Mouse (Mus musculus): ENCODE measurements around the gene Pfkm. TPM values are rescaled to one million over a fixed set of nuclear protein-coding genes. Genes with fewer than 3 reads are reported as not detected.
A peak's percentile ranks its signal among the peaks of the same experiment; 100 is the strongest.

The Pfkm gene
- polyA plus RNA-seq, 1 experiment = 24.4 TPM

DNA sequence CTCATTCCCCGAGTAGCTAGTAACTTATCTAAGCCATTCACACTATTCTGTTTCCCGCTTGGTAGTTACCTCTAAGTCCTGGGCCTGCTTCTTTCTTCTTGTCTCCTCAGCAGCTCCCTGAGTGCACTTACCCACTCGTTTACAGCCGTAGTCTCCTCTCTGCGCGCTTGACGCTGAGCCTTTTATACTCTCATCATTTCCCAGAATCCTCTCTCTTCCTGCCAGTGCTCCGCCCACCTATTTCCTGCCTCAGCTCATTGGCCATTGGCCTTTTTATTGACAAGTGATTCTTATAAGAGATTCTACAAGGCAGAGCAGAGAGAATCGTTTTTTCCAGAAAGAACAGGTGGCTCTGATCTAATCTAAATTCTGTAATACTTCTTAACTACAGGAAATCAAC lies 6.1 kb downstream of the Pfkm start:
- DNase-seq (ENCODE audit: low read depth) = no peak

DNA sequence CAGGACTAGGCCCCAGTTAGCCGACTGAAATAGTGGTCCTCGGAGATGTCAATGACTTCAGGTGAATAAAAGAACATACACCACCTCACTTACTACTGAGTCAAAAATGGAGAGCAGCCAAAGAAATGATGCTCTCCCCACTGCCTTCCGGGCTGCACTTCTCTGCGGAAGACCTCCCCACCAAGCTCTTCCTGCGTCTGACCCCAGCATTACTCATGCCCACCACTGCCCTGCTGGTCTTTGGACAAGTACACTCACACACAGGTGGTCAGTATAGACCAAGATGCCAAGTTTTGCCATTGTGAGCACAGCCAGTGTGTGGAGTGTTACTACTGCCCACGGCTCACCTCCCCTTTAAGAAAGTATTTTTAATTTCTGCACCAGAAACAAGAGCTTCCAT lies 10.0 kb downstream of the Pfkm start:
- DNase-seq (ENCODE audit: low read depth) = no peak

DNA sequence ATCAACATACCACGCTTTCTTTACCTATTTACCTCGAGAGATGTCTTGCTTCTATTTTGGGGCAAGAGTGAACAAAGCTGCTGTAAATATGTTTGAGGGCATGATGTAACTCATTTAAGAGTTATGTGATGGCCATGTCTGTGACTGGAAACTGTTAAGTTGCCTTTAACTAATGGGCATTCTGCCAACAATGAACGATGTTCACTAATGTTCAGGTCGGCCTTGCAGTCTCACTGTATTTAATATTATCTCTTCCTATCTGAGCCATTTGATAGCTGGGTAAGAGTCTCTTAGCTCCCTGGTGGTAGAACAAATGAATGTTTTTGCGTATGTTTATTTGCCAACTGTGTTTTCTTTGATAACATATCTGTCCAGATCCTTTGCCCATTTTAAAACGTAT lies 14.1 kb downstream of the Pfkm start:
- no peak for DNase-seq (ENCODE audit: low read depth)

DNA sequence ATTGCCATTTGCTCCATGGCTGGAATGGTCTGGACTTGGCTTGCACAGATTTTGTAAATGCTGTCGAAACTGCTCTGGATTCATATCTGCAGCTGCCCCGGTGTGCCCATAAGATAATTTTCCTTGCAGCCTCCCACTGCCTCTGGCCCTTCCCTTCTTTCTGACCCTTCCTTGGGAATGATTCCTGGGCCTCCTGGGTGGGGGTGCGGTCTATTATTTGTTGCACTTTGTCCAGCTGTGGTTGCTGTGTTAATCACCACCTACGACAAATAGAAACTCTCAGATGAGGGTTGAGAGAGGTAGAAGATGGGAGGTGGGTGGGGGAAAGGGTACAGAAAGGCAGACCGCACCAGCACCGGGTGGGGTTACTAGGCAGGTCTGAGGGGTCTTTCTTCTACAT lies 14.8 kb downstream of the Pfkm start:
- no peak for DNase-seq (ENCODE audit: low read depth)

DNA sequence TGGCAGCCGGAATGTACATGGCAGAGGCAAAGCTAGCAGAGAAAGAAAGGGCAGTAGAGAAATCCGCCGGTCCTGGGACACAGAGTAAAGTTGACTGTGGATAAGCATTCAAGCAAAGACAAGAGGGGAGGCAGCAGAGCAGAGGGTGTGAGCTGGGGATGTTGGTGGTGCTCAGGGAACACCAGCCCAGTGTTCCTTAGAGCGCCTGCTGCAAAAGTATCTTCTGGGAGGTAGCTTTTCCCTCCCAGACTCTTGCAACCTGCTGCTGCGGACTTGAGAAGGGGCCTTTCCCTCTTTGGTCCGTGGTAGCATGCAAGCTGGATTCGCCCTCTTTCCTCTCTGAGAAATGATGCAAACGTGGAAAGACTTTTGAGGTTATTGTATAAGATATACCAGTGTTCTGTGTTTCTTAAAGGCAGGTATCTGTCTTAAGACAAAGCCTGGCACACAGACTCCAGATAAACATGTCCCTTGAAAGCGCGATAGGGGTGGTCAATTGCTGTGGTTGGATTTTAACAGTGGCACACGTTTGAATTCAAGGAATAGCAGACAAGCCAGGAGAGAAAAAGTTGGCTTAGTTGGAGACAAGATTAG lies 15.4 kb downstream of the Pfkm start:
- no peak for DNase-seq (ENCODE audit: low read depth)

DNA sequence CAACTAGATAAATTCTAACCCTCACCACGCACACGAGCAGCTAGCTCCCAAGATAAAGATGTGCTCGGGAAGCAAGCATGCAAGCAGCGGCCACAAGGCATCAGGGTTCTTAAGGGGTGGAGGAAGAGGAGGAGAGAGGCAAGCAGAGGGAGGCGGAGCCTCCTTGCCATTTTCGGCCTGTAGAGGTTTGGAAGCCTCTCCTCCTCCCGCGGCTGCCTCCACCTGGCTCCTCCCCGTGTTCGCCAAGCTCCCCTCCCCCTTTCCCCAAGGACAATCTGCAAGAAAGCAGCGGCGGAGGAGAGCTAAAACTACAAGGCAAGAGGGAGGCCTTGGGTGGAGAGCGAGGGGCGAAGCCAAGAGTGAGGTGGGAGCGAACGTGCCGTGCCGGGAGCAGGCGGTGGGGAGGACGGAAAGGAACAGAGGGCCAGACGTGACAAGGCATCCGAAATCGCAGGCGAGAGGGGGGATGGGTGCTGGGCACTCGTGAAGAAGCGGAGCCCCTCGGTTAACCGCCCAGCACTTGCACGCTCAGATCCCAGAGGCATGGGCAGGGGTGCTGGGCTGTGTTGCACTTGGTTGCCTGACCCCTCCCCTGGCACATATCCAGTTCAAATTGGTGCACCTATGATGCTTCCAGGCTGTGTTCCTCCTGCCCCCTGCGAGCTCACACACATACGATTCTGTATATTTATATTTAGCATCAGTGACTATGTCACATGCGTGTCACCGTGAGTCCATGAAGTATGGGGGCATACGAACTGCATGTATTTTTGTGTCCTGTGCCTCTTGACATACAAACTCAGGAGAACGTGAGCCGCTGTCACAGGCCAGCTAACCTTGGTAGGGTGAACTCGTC lies 16.1 kb downstream of the Pfkm start:
- peak; percentile 46 for DNase-seq (ENCODE audit: low read depth)

DNA sequence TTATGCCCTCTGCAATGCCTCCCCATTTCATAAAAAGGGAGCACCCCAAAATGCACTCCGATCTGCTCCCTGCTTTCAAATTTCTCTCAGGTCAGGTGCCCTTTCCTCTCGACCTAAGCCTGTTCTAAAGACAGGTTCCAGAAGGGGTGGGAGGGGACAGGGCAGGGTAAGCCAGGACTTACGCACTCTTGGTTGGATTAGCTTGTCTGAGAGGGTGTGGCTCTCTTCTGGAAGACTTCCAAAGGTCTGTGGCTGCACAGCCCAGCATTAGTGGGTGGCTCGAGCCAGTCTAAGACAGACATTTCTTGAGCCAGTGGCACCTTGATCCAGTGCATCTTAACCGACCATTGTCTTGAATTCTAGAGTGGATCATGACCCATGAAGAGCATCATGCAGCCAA lies 19.4 kb downstream of the Pfkm start:
- no peak for DNase-seq (ENCODE audit: low read depth)

DNA sequence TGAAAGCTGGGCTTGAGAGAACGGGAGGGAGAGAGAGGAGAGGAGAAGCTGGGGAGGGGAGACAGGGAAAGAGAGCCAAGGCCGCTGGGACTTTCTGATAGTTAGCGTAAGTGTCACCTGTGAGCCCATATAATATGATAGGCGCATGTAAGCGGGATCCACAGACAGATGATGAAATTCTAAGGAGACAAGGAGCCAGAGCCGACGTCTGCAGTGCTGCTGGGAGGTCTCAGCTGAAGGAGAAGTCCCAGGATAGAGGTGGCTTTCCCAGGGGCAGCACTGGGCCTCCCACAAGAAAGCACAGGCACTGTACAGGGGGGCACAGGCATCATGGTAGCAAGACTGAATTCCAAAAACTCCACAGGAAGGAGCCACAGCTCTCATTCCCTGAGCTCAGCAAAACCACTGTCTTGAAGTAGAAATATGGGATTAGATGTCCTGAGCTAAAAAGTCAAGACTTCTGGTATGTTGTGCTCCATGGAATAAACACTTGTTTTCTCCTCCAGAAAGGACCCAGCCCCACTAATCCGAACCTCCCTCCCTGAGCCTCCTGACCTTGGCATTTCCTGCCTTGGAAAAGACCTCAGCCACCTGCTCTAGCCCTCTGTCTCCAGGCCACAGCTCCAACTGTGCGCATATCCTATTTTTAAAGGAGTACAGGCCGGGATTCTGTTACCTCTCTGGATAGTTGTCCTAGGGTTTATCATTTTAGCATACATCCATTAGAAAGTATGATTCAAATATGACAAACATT lies 21.9 kb downstream of the Pfkm start:
- no peak for DNase-seq (ENCODE audit: low read depth)

DNA sequence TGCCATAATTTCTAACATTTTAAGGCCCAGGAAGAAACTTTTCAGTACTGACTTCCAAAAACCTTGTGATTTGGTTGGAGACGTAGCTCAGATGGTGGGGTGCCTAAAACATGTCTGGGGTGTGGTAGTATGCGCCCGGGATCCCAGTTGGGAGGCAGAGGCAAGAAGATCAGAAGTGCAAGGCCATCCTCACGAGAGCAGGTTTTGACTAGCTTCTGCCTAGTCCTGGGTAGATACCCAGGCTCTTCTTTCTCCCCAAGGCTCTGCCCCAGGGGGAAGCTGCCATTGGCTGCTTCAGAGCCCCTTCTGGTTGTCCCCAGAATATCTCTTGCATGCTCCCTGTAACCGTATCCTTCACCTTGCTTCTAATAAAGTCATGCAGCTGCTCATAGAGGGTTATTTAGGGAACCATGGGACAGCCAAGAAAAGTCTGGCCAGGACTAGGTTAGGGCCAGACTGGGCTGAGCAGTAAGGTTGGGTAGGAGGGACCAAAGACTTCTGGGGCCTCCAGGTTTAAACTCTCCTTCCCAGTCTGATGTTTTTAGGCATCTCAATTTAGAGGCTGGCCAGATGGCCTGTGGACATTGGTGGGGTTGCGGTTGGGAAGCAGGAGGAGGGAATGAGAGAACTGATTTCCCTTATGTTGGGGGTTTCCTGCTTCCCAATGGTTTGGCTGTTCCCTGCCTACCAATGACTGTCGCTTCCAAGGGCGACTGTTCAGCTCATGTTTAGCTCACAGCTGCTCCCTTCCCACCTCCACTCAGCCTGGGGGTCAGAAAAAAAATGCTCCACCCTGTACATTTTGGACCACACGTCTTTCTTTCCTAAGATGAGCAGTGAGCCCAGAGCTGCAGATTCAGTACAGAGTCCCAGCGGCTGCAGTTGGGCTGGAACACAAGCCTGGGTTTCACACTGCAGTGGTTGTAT lies 22.7 kb downstream of the Pfkm start:
- no peak for DNase-seq (ENCODE audit: low read depth)

DNA sequence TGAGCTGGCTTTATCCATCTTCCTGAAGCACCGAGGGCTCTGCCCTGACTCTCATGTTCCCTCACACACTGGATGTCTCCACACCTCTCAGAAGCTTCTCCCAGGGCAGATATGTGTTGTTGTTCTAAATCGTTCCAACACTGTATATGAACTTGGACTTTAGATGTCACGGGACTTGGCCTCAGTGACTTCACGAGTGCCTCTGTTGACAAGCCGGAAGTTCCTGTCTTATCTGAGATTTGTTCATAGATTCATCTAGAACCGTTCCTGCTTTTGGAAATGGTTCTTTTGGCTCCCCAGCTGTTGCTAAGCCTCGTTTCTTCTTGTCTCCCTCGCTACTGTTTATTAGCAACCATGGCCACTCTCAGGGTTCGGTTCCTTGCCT lies 23.4 kb downstream of the Pfkm start:
- DNase-seq (ENCODE audit: low read depth) = no peak

DNA sequence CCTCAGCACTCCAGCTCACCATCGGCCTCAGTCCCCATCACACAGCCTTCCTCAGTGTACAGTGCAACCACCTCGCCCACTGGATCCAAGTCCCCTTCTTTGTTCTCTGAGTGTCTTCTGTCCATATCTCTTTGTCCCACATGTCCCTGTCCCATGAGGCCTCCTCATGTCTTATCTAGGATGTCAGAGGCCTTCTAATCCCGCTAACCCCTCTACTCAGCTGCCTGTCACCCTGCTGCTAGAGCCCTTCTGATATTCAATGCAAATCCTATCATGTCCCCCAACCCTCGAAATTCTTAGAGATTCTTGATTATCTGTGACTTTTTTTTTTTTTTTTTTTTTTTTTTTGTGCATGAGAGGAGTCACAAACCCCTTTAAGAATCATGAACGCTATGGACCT lies 23.9 kb downstream of the Pfkm start:
- no peak for DNase-seq (ENCODE audit: low read depth)

DNA sequence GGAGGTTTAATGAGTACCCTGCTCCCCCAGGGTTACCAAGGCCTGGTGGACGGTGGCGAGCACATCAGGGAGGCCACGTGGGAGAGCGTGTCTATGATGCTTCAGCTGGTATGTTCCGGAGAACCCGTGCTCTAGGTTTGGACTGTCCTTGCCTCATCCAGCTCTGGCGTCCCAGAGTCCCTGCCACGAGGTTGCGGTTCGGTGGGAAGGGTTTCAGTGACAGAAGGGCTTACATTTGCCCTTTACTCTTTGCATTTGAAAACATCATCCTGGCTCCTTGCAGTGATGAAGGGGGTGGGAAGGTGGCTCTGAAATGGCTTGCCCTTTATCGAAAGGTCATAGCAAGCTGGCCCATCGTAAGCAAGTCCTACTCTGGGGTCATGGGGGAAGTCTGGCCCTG lies 27.0 kb downstream of the Pfkm start:
- DNase-seq (ENCODE audit: low read depth) = no peak

DNA sequence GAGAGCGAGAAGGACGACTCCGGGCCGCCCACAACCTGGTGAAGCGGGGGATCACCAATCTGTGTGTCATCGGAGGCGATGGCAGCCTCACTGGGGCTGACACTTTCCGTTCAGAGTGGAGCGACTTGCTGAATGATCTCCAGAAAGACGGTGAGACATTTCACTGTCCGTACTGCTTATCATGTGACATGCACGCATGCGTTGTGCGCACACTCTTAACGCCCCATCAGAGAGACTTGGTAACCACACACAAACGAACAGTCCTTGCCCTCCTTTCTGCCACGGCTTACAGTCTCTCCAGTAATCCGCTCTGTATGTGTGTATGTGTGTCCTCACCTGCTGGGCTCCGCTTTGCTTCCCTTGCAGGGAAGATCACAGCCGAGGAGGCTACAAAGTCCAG lies 28.4 kb downstream of the Pfkm start:
- no peak for DNase-seq (ENCODE audit: low read depth)

DNA sequence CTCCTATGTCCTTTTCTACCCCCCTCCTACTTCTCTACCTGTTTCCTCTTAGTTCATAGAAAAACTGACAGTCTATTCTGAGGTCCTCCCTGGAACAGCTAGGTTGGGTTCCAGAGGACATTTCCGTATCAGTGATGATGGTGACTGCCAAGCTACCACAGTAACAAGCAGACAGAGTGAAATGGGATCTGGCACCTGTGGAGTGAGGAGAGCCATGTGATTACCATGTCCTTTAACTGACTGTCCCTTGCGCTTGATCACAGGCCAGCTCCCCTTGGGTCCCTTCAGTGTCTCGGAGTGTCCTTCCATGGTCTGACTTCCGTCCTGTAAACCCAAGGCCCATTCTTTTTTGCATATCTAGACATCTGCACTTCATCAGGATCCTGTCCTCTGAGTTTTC lies 38.6 kb downstream of the Pfkm start:
- DNase-seq (ENCODE audit: low read depth) = no peak

DNA sequence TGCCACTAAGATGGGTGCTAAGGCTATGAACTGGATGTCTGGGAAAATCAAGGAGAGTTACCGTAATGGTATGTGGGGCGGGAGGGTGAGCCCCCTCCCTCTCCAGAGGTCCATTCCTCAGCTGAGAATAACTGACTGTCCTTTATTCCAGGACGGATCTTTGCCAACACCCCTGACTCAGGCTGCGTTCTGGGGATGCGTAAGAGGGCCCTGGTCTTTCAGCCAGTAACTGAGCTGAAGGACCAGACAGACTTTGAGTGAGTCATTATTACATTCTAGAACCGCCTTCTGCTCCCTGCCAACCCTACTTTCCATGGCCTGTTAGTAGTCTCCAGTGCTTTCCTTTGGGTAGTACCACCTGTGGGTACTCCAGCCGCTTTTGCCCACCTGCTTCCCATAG lies 39.1 kb downstream of the Pfkm start:
- no peak for DNase-seq (ENCODE audit: low read depth)

DNA sequence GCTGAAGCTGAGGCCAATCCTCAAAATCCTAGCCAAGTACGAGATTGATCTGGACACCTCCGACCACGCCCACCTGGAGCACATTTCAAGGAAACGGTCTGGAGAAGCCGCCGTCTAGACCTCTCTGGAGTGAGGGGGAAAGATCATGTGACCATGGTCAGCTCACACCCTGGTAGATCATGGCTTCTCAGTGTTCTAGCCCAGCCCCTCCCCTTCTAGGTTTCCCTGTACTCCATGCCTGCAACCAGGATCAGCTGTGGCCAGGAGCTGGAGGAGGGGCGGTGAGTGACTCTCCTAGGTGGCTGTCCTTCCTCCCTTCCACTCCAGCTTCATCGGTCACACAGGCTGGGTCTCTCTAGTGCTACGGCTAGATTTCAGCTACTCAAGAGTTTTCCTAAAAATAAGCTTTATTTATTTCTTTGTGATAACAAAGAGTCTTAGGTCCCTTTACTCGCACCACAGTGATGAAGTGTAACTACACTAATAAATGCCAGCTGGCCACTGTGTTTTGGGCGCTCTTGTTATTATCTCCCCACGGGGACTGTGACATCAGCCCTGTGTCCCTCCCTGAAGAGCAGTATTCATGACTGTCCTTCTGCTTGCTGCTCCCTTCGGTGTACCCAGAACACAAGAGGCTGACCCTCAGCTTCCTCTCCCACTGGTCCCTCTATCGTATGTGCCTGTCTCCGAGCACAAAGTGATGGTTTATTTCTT lies 39.7 kb downstream of the Pfkm start:
- DNase-seq (ENCODE audit: low read depth) = no peak

DNA sequence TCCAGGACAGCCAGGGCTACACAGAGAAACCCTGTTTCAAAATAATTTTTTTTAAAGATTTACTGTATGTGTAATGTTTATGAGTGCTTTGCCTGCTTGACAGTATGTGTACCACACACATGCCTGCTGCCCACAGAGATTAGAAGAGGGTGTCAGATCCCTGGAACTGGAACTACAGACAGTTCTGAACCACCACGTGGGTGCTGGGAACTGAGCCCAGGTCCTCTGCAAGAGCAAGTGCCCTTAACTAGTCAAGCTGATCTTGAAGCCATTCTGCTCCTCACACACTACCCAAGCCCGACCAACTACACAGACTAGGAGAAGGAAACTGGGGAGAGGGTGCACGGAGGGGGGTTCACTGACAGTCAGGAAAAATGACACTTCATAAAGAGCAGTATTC lies 41.1 kb downstream of the Pfkm start:
- no peak for DNase-seq (ENCODE audit: low read depth)

DNA sequence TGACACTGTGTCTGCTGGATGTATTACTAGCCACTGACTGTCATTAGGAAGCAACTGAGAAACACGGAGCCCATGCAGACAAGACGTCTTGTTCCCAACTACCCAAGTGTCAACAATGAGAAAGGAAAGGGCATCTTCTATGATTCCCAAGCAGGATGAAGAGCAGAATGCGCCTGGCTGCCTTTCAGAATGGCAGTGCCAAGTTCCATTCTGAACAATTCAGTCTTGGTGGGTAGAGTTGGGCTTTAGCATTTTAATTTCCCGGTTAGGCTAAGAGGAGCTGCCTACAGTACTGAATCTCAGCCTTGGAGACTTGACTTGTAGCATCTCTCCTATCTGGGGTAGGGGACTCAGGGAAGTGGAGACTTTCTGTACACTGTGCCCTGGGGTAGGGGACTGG lies 41.6 kb downstream of the Pfkm start:
- no peak for DNase-seq (ENCODE audit: low read depth)

DNA sequence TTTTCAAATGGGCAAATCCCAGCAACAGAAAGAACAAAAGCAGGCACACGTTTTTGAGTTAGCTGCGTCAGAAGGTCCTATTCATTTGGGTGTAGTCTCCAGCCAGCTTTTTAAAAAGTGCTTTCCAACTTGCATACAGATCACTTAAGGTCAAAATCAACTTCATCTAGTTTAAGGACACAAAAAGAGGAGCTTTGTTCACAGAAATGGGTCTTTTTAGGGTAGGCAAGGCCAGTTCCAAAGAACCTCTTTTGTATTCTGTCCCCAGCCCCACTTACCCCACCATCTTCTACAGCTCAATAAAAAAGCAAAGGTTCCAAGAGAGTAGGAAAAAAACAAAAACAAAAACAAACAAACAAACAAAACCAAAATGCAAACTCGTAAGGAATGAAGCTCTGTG lies 42.3 kb downstream of the Pfkm start:
- DNase-seq (ENCODE audit: low read depth) = no peak

DNA sequence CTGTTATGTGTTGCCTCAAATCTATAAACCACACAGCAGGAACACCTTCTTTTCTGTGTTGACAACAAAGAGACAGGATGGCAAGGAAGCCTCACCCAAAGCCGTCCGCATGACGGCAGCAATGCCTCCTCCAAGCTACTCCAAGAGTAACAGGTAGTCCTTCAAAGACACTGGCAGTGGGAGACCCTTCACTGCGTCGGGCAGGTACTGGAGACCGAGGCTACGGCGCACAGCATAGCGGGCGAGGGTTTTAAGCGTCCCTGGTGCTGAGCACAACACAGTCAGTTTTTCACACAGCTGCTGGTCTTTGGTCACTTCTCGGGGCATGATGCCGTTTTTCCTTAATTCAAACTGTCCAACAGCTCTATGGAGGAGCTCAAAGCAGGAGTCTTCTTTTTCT lies 43.3 kb downstream of the Pfkm start:
- DNase-seq (ENCODE audit: low read depth) = no peak

DNA sequence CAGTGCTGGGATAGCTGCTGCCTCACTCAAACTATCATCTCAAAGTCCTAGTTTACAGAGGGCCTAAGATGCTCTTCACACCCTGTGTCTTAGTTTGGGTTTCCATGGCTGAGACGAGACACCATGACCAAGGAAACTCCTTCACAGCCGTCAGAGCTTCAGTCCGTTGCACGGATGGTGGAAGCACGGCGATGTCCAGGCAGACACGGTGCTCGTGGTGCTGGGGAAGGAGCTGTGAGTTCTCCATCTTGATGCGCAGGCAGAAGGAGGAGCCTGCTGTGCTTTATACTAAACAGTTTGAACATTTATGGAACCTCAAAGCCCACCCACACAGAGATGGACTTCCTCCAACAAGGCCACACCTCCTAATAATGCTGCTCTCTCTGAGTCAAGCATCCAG lies 44.5 kb downstream of the Pfkm start:
- DNase-seq (ENCODE audit: low read depth) = no peak
